Mouse (Mus musculus) C2C12 (cell line): ENCODE data around the gene Cfl1. TPM values are rescaled to one million over a fixed set of nuclear protein-coding genes. Genes with fewer than 3 reads are reported as not detected.

Source experiments
- H3K27me3 ChIP-seq: one replicate; pipeline ENCODE4 v1.6.1; 2011; ENCODE audit not compliant: control insufficient read depth, insufficient read depth, insufficient read length
- H3K36me3 ChIP-seq: one replicate; pipeline ENCODE4 v1.6.1; 2011; ENCODE audit not compliant: control insufficient read depth, insufficient read depth
- H3K4me3 ChIP-seq: one replicate; pipeline ENCODE4 v1.5.1; 2011; ENCODE audit warnings: mild to moderate bottlenecking, control low read depth; ENCODE audit not compliant: poor library complexity, insufficient read depth, severe bottlenecking
- H3K79me2 ChIP-seq: one replicate; pipeline ENCODE4 v1.6.1; 2011; ENCODE audit not compliant: control insufficient read depth, insufficient read depth
- H3K79me3 ChIP-seq: one replicate; pipeline ENCODE4 v1.6.1; 2011; ENCODE audit warnings: low read depth, control low read depth
- H3ac ChIP-seq: one replicate; pipeline ENCODE3; 2011; ENCODE audit warnings: low read depth; ENCODE audit not compliant: control insufficient read depth, insufficient read length
- CEBPB ChIP-seq: IDR thresholded peaks from one replicate; pipeline ENCODE4 v1.6.1; 2011; ENCODE audit warnings: low read depth, mild to moderate bottlenecking, control low read depth, moderate library complexity
- CTCF ChIP-seq: IDR thresholded peaks from one replicate; pipeline ENCODE4 v1.5.1; 2011; ENCODE audit not compliant: control insufficient read depth, insufficient read depth, insufficient read length
- FOSL1 ChIP-seq: IDR thresholded peaks from one replicate; pipeline ENCODE4 v1.8.0; 2011; ENCODE audit warnings: mild to moderate bottlenecking, low read length; ENCODE audit not compliant: poor library complexity, insufficient read depth, severe bottlenecking
- MAX ChIP-seq: IDR thresholded peaks from one replicate; pipeline ENCODE4 v1.6.1; 2011; ENCODE audit warnings: mild to moderate bottlenecking, control low read depth
- MYOD1 ChIP-seq: IDR thresholded peaks from one replicate; pipeline ENCODE4 v1.6.1; 2011; ENCODE audit warnings: low read depth; ENCODE audit not compliant: control insufficient read depth, insufficient read length
- MYOG ChIP-seq: IDR thresholded peaks from one replicate; pipeline ENCODE4 v1.6.1; 2011; ENCODE audit not compliant: control insufficient read depth, insufficient read length; ENCODE audit errors: extremely low read depth
- USF1 ChIP-seq: IDR thresholded peaks from one replicate; pipeline ENCODE4 v1.6.1; 2011; ENCODE audit warnings: low read depth, mild to moderate bottlenecking, control low read depth, moderate library complexity
- polyA plus RNA-seq: library from polyadenylated mRNA; unstranded; fragments of >200 nt; fragmentation: generic; extraction: Trizol; gene quantifications from one replicate; pipeline ENCODE4 v1.2.1, GENCODE M21; 2012; ENCODE audit warnings: missing spikeins

Gene Cfl1
- polyA plus RNA-seq, 1 experiment, result 2,315 TPM

- no peaks in the 10 kb centered on the region for H3K27me3 ChIP-seq
- peaks cover 7% of the 10 kb centered on the region for H3K79me3 ChIP-seq
- peak overlapping the region; percentile 59 for H3K4me3 ChIP-seq
- TF ChIP-seq MAX, result no peak
- TF ChIP-seq USF1, result no peak
- TF ChIP-seq CTCF, result no peak
- TF ChIP-seq MYOG, result no peak
- no peak for TF ChIP-seq CEBPB
- TF ChIP-seq FOSL1, result no peak
- no peak for TF ChIP-seq MYOD1
- peaks cover 28% of the 10 kb centered on the region for H3K79me2 ChIP-seq
- H3ac ChIP-seq, result peak overlapping the region; percentile 9
- H3K36me3 ChIP-seq, result peaks cover 48% of the 10 kb centered on the region
Measured at GRCm38 (mm10) chr19:5461411-5461810, 28.8 kb upstream of the Cfl1 start.

DNA sequence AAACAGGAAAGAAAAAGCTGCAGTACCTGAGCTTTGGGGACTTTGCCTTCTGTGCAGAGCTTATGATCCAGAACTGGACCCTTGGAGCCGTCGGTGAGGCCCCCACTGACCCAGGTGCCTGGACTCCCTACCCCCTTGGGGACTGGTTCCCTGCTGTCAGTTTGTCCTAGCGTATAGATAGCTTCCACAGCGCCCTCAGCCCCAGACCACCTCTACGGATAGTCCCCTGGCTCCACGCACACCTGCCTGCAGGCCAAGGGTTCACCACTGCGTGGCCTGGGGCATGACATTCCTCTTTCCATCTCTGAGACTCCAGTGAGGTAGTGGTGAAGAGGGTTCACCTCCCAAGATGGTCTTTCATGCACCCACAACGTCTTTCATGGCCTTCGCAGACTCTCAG, 27.0 kb upstream of the Cfl1 start:
- H3K36me3 ChIP-seq, result peaks cover 54% of the 10 kb centered on the region
- no peak overlapping the region for H3K4me3 ChIP-seq
- TF ChIP-seq FOSL1 (no peak), MAX (no peak), CTCF (no peak), MYOD1 (no peak), CEBPB (no peak), USF1 (no peak), MYOG (no peak)
- peaks cover 7% of the 10 kb centered on the region for H3K79me3 ChIP-seq
- H3ac ChIP-seq, result no peak overlapping the region
- peaks cover 22% of the 10 kb centered on the region for H3K79me2 ChIP-seq
- H3K27me3 ChIP-seq, result no peaks in the 10 kb centered on the region

GRCm38 (mm10) chr19:5463791-5464562, 26.3 kb upstream of the Cfl1 start:
- Histone ChIP-seq H3K27me3 (no peaks in the 10 kb centered on the region), H3K79me3 (peaks cover 7% of the 10 kb centered on the region), H3ac (no peak overlapping the region), H3K4me3 (no peak overlapping the region), H3K79me2 (peaks cover 22% of the 10 kb centered on the region), H3K36me3 (peaks cover 54% of the 10 kb centered on the region)
- TF ChIP-seq CTCF (peak; percentile 78), MYOD1 (no peak)

DNA sequence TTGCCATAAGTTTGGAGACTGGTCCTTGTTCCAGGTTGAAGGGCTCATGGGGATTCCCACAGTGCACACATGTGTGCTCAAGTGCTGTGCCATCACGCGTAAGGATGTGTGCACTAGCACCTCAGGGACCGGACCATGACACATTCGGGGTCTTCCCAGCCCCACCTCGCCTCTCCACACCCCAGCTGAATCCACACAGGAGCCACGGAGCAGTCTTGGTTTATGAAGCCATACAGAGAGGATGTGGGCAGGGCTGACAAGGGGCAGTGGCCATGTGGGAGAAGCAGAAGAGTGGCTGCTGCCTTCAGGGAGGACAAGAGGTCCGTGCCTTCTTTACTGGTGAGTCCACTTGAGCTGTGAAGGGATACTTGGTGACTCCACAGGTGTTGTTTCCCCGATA, 25.2 kb upstream of the Cfl1 start:
- Histone ChIP-seq H3K79me3 (peaks cover 7% of the 10 kb centered on the region), H3K4me3 (no peak overlapping the region), H3ac (no peak overlapping the region), H3K27me3 (no peaks in the 10 kb centered on the region), H3K36me3 (peaks cover 54% of the 10 kb centered on the region), H3K79me2 (peaks cover 22% of the 10 kb centered on the region)
- TF ChIP-seq FOSL1, result no peak
- no peak for TF ChIP-seq MAX
- no peak for TF ChIP-seq CTCF
- TF ChIP-seq MYOG, result no peak
- TF ChIP-seq USF1, result no peak
- no peak for TF ChIP-seq CEBPB
- TF ChIP-seq MYOD1, result no peak

- peaks cover 49% of the 10 kb centered on the region for H3K36me3 ChIP-seq
- H3ac ChIP-seq, result no peak overlapping the region
Measured at GRCm38 (mm10) chr19:5466916-5467500, 23.2 kb upstream of the Cfl1 start.

GRCm38 (mm10) chr19:5468374-5468773, 21.9 kb upstream of the Cfl1 start, which contains the start of gene Ctsw:
Ctsw (minus strand) TSS chr19:5468507.
- Histone ChIP-seq H3K27me3 (no peaks in the 10 kb centered on the region), H3K79me3 (no peaks in the 10 kb centered on the region), H3ac (no peak within 1 kb of the TSS), H3K36me3 (peaks cover 35% of the 10 kb centered on the region), H3K79me2 (no peaks in the 10 kb centered on the region), H3K4me3 (no peak within 1 kb of the TSS)
- TF ChIP-seq MYOG (no peak), MYOD1 (no peak), CEBPB (no peak), MAX (no peak), FOSL1 (no peak), CTCF (no peak), USF1 (no peak)

More at GRCm38 (mm10) chr19:5466916-5467500, 23.2 kb upstream of the Cfl1 start:
- Histone ChIP-seq H3K79me2 (peaks cover 6% of the 10 kb centered on the region), H3K4me3 (no peak overlapping the region), H3K27me3 (no peaks in the 10 kb centered on the region), H3K79me3 (no peaks in the 10 kb centered on the region)
- TF ChIP-seq FOSL1, result no peak
- no peak for TF ChIP-seq MAX
- TF ChIP-seq MYOD1, result no peak
- no peak for TF ChIP-seq CEBPB
